Mouse (Mus musculus) bone marrow macrophage, adult 2 months (primary cell): ENCODE results near the gene Map4. TPM values are rescaled to one million over a fixed set of nuclear protein-coding genes. Genes with fewer than 3 reads are reported as not detected.

Source experiments
- H3K27ac ChIP-seq: 2 replicates; pipeline ENCODE4 v1.5.1; 2012; ENCODE audit warnings: low read depth, low read length; ENCODE audit not compliant: insufficient read depth
- H3K4me1 ChIP-seq: 2 replicates; pipeline ENCODE4 v1.6.1; 2012; ENCODE audit warnings: low read length; ENCODE audit not compliant: control insufficient read depth, insufficient read depth
- H3K4me3 ChIP-seq: 2 replicates; pipeline ENCODE4 v1.5.1; 2012; ENCODE audit warnings: mild to moderate bottlenecking, low read length, moderate library complexity; ENCODE audit not compliant: insufficient read depth
- CTCF ChIP-seq: IDR thresholded peaks from 2 replicates; pipeline ENCODE4 v1.5.1; 2012; ENCODE audit warnings: low read depth, mild to moderate bottlenecking, low read length, moderate library complexity
- POLR2A ChIP-seq: IDR thresholded peaks from 2 replicates; pipeline ENCODE4 v1.6.1; 2012; ENCODE audit warnings: mild to moderate bottlenecking, low read depth, low read length, borderline replicate concordance
- polyA plus RNA-seq: library from polyadenylated mRNA; stranded (reverse); fragments of >200 nt; gene quantifications from 2 replicates; pipeline ENCODE4 v1.2.4, GENCODE M21; 2012; ENCODE audit not compliant: missing spikeins, insufficient read depth, insufficient read length

Map4 gene
- 60.7 and 66.0 TPM in 2 replicates for polyA plus RNA-seq

- Histone ChIP-seq H3K4me3 (peak within 1 kb of the TSS; percentile 96), H3K4me1 (peaks cover 6% of the 10 kb centered on the region; the same call in 1 of the 2 replicates), H3K27ac (peak within 1 kb of the TSS; percentile 85)
- TF ChIP-seq CTCF, result no peak
- TF ChIP-seq POLR2A, result no peak
Measured at GRCm38 (mm10) chr9:109931257-109932171, at the start of gene Map4. Gene Map4 (plus strand): TSS chr9:109931460.

DNA sequence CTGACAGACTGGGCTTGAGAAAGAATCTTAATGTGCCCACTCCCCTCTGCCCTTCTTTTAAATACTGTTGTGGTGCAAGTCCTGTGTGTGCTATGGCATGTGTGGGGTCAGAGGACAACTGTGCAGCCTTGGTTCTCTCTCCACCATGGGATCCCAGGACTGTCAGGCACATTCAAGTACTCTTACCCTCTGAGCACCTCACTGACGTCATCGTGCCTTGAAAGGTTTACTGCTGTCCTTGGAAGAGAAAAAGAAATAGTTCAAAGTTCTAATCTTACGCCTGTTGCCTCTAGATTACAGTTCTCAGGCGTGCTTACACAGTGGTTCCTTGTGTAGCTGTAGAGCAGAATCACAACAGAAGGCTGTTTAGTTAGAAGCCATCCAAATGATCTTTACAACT, 45.0 kb upstream of the Map4 start:
- no peak overlapping the region for H3K27ac ChIP-seq
- TF ChIP-seq CTCF (no peak), POLR2A (no peak)
- no peaks in the 10 kb centered on the region for H3K4me1 ChIP-seq
- H3K4me3 ChIP-seq, result no peak overlapping the region

- H3K27ac ChIP-seq, result no peak overlapping the region
- TF ChIP-seq POLR2A (no peak), CTCF (no peak)
- no peak overlapping the region for H3K4me3 ChIP-seq
- H3K4me1 ChIP-seq, result no peaks in the 10 kb centered on the region
Measured at GRCm38 (mm10) chr9:109887321-109887720, 43.9 kb upstream of the Map4 start.

DNA sequence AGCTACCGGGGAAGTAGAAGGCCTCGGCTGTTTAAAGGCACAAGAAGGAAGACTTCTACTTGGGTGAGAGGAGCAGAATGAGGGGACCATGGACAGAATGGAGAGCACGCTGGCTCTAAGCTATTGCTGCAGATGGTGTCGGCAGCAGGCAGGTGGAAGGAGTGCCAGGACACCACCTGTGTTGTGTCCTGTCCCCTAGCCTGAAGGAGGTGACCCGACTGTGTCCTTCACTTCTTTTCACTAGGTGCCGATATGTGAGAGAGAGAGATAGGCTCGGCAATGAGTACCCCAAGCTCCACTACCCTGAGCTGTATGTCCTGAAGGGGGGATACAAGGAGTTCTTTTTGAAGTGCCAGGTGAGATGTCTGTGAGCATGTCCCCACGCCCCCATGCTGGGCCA, 39.8 kb upstream of the Map4 start:
- Histone ChIP-seq H3K27ac (no peak overlapping the region), H3K4me3 (no peak overlapping the region), H3K4me1 (no peaks in the 10 kb centered on the region)
- no peak for TF ChIP-seq CTCF
- no peak for TF ChIP-seq POLR2A

DNA sequence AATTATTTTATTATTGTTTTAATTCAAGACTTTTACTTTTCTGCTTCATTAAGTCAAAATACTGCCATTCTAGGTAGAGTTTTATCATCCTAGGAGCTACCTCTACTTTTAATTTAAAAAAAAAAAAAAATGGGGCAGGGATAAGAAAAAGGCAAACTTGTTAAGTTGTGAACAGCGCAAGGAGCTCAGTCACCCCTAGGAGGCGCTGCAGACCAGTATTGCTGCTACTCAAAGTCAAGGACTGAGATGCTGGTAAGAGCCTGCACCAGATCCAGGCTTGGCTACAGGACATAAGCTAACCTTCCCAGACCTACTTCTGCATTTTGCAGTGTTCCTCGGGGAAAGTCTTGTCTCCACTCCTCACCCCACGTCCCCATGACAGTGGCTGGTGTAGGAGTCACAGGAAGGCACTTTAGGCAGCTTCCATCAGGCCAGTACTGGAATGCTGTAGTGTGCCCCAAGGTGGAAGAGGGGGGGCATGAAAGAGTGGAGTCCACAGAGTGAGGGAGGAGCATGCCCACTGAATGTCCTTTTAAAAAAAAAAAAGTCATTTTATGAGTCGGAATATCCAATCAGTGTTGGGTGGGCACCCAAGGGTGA, 38.5 kb upstream of the Map4 start:
- peak; percentile 89 for TF ChIP-seq CTCF
- no peak for TF ChIP-seq POLR2A
- no peak overlapping the region for H3K4me3 ChIP-seq
- H3K27ac ChIP-seq, result no peak overlapping the region

DNA sequence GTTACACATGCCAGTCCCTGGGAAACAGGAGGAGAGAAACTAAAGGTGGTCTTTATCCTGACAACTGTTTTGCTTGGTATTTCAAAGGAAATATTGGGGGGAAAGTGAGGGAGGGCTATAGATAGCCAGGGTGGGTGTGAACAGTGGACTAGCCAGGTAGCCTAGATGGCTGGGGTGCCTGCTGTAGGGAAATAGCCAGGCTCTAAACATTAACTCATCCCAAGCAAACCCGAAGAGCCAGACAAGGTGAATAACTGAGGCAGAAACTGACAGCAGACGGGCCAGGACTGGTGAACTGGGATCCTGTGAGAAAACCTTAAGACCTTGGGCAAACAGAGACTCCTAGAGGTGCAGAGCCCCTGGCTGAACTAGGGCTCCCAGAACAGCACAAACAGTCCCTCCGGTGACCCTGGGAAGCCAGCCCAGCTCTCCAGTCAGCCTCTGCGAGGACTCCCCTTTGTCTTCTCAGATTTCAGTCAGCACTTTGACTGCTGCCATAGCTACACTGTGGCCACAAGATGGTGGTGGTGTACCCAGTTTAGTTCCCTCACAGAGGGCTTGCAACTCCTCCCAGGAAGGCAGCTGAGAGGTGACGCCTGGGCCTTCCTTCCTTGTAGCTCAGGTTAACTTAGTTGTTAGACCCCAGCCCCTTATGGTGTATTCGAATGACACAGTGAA, 36.7 kb upstream of the Map4 start:
- H3K4me1 ChIP-seq, result peaks cover 16% of the 10 kb centered on the region
- no peak overlapping the region for H3K4me3 ChIP-seq
- no peak overlapping the region for H3K27ac ChIP-seq
- no peak for TF ChIP-seq POLR2A
- 0 out of 2 replicates have a peak, but pooled peaks have one; percentile 23 for TF ChIP-seq CTCF

More for the DNA sequence above, 38.5 kb upstream of the Map4 start:
- peaks cover 4% of the 10 kb centered on the region for H3K4me1 ChIP-seq

DNA sequence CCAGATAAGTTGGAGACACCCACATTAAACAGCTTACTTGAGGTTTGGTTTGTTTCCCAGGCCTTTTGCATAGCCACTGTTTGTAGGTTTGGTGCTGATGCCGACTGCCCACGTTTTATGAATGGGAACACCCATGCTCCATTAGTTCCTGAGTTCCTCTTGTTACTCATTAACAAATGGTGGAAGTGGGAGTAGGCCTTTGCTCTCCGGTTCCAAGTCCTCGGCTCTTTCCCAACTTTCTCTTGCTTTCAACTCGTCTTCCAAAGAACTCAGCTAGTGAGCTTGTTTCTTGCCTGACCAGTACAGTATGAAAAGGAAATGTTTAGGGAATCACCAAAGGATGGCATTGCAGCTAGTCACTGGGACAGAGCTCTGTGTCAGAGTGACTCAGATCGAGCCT, 35.7 kb upstream of the Map4 start:
- Histone ChIP-seq H3K4me3 (no peak overlapping the region), H3K27ac (no peak overlapping the region), H3K4me1 (peaks cover 16% of the 10 kb centered on the region)
- TF ChIP-seq POLR2A (no peak), CTCF (no peak)

GRCm38 (mm10) chr9:109896253-109897150, 34.8 kb upstream of the Map4 start:
- TF ChIP-seq CTCF (no peak), POLR2A (no peak)

GRCm38 (mm10) chr9:109898027-109898426, 33.2 kb upstream of the Map4 start:
- Histone ChIP-seq H3K4me1 (peaks cover 16% of the 10 kb centered on the region), H3K27ac (peak overlapping the region; percentile 2; the same call in 1 of the 2 replicates), H3K4me3 (no peak overlapping the region)
- no peak for TF ChIP-seq CTCF
- no peak for TF ChIP-seq POLR2A

More at GRCm38 (mm10) chr9:109896253-109897150, 34.8 kb upstream of the Map4 start:
- H3K27ac ChIP-seq, result no peak overlapping the region
- H3K4me1 ChIP-seq, result peaks cover 16% of the 10 kb centered on the region
- no peak overlapping the region for H3K4me3 ChIP-seq
